Mouse (Mus musculus): ENCODE measurements at regions not wholly inside any gene's neighbourhood (a gene's known extent, or its start where the extent isn't known, plus 50 kb on each side); places are given as distances from the start of the nearest gene placed in this dataset.
"Not testable (repeated sequence)": the region's sequence is repeated elsewhere in the genome, so short reads cannot be mapped to it uniquely, and the experiment has no call there.

- TF ChIP-seq POLR2A (IDR thresholded peaks at IDR 0.05; ENCODE audit: extremely low read depth, insufficient read depth, low read length) (no peak), CTCF (IDR thresholded peaks at IDR 0.05; ENCODE audit: extremely low read depth, insufficient read depth, low read length) (no peak)
- H3K4me3 ChIP-seq (ENCODE audit: insufficient read depth, low read length), result no peak overlapping the region
- H3K4me1 ChIP-seq (ENCODE audit: control insufficient read depth, insufficient read depth, low read length), result no peaks in the 10 kb centered on the region
- no peak overlapping the region for H3K27ac ChIP-seq (ENCODE audit: insufficient read depth, low read length)
Measured at GRCm38 (mm10) chr12:114009391-114009790, 465.7 kb downstream of the Adam6a start.

- H3K4me3 ChIP-seq (ENCODE audit: insufficient read depth, low read length); H3K27ac ChIP-seq (ENCODE audit: insufficient read depth, low read length); H3K4me1 ChIP-seq (ENCODE audit: control insufficient read depth, insufficient read depth, low read length): not testable (repeated sequence)
Measured at GRCm38 (mm10) chr12:114012860-114013259, 469.2 kb downstream of the Adam6a start.

- H3K27ac ChIP-seq (ENCODE audit: insufficient read depth, low read length); H3K4me3 ChIP-seq (ENCODE audit: insufficient read depth, low read length); H3K4me1 ChIP-seq (ENCODE audit: control insufficient read depth, insufficient read depth, low read length): not testable (repeated sequence)
Measured at GRCm38 (mm10) chr12:114037011-114037410, 493.3 kb downstream of the Adam6a start.

- H3K27ac ChIP-seq (ENCODE audit: insufficient read depth, low read length); H3K4me1 ChIP-seq (ENCODE audit: control insufficient read depth, insufficient read depth, low read length); H3K4me3 ChIP-seq (ENCODE audit: insufficient read depth, low read length): not testable (repeated sequence)
Measured at GRCm38 (mm10) chr12:114047991-114048390, 504.3 kb downstream of the Adam6a start.

GRCm38 (mm10) chr12:114053341-114053740 is 509.6 kb downstream of the Adam6a start:
- H3K27ac ChIP-seq (ENCODE audit: insufficient read depth, low read length), result no peak overlapping the region
- TF ChIP-seq CTCF (IDR thresholded peaks at IDR 0.05; ENCODE audit: extremely low read depth, insufficient read depth, low read length) (no peak), POLR2A (IDR thresholded peaks at IDR 0.05; ENCODE audit: extremely low read depth, insufficient read depth, low read length) (no peak)
- H3K4me1 ChIP-seq (ENCODE audit: control insufficient read depth, insufficient read depth, low read length), result no peaks in the 10 kb centered on the region
- no peak overlapping the region for H3K4me3 ChIP-seq (ENCODE audit: insufficient read depth, low read length)

- H3K4me3 ChIP-seq (ENCODE audit: insufficient read depth, low read length), result no peak overlapping the region
- no peak overlapping the region for H3K27ac ChIP-seq (ENCODE audit: insufficient read depth, low read length)
- TF ChIP-seq POLR2A (IDR thresholded peaks at IDR 0.05; ENCODE audit: extremely low read depth, insufficient read depth, low read length) (no peak), CTCF (IDR thresholded peaks at IDR 0.05; ENCODE audit: extremely low read depth, insufficient read depth, low read length) (no peak)
- H3K4me1 ChIP-seq (ENCODE audit: control insufficient read depth, insufficient read depth, low read length), result no peaks in the 10 kb centered on the region
Measured at GRCm38 (mm10) chr12:114059615-114060014, 515.9 kb downstream of the Adam6a start.

- no peak overlapping the region for H3K27ac ChIP-seq (ENCODE audit: insufficient read depth, low read length)
- TF ChIP-seq CTCF (IDR thresholded peaks at IDR 0.05; ENCODE audit: extremely low read depth, insufficient read depth, low read length), result no peak
- no peak for TF ChIP-seq POLR2A (IDR thresholded peaks at IDR 0.05; ENCODE audit: extremely low read depth, insufficient read depth, low read length)
Measured at GRCm38 (mm10) chr12:114067166-114067565, 523.5 kb downstream of the Adam6a start.

GRCm38 (mm10) chr12:114108731-114109130 is 565.0 kb downstream of the Adam6a start:
- not testable (repeated sequence) for H3K4me3 ChIP-seq (ENCODE audit: insufficient read depth, low read length); H3K27ac ChIP-seq (ENCODE audit: insufficient read depth, low read length); H3K4me1 ChIP-seq (ENCODE audit: control insufficient read depth, insufficient read depth, low read length)

More at GRCm38 (mm10) chr12:114067166-114067565, 523.5 kb downstream of the Adam6a start:
- Histone ChIP-seq H3K4me3 (ENCODE audit: insufficient read depth, low read length) (no peak overlapping the region), H3K4me1 (ENCODE audit: control insufficient read depth, insufficient read depth, low read length) (no peaks in the 10 kb centered on the region)

- no peaks in the 10 kb centered on the region for H3K4me1 ChIP-seq (ENCODE audit: control insufficient read depth, insufficient read depth, low read length)
- TF ChIP-seq POLR2A (IDR thresholded peaks at IDR 0.05; ENCODE audit: extremely low read depth, insufficient read depth, low read length), result no peak
- TF ChIP-seq CTCF (IDR thresholded peaks at IDR 0.05; ENCODE audit: extremely low read depth, insufficient read depth, low read length), result no peak
- H3K27ac ChIP-seq (ENCODE audit: insufficient read depth, low read length), result no peak overlapping the region
- no peak overlapping the region for H3K4me3 ChIP-seq (ENCODE audit: insufficient read depth, low read length)
Measured at GRCm38 (mm10) chr12:114134897-114135296, 591.2 kb downstream of the Adam6a start.

GRCm38 (mm10) chr12:114148779-114149178 is 605.1 kb downstream of the Adam6a start:
- H3K4me3 ChIP-seq (ENCODE audit: insufficient read depth, low read length), result no peak overlapping the region
- TF ChIP-seq CTCF (IDR thresholded peaks at IDR 0.05; ENCODE audit: extremely low read depth, insufficient read depth, low read length) (no peak), POLR2A (IDR thresholded peaks at IDR 0.05; ENCODE audit: extremely low read depth, insufficient read depth, low read length) (no peak)
- H3K27ac ChIP-seq (ENCODE audit: insufficient read depth, low read length), result no peak overlapping the region
- H3K4me1 ChIP-seq (ENCODE audit: control insufficient read depth, insufficient read depth, low read length), result no peaks in the 10 kb centered on the region

- Histone ChIP-seq H3K4me1 (ENCODE audit: control insufficient read depth, insufficient read depth, low read length) (no peaks in the 10 kb centered on the region), H3K27ac (ENCODE audit: insufficient read depth, low read length) (no peak overlapping the region), H3K4me3 (ENCODE audit: insufficient read depth, low read length) (no peak overlapping the region)
- TF ChIP-seq POLR2A (IDR thresholded peaks at IDR 0.05; ENCODE audit: extremely low read depth, insufficient read depth, low read length), result no peak
- TF ChIP-seq CTCF (IDR thresholded peaks at IDR 0.05; ENCODE audit: extremely low read depth, insufficient read depth, low read length), result no peak
Measured at GRCm38 (mm10) chr12:114172305-114172704, 628.6 kb downstream of the Adam6a start.

All from cortical plate, adult 2 months (tissue).